Mouse (Mus musculus) left cerebral cortex, adult 11 months (tissue): ENCODE data around the gene Gm44973.

Source experiments
- DNase-seq: peaks from one replicate; pipeline ENCODE4 v3.0.0; 2022; ENCODE audit warnings: low spot score

Gene Gm44973

GRCm38 (mm10) chr7:5080815-5081214 lies 65.5 kb downstream of the Gm44973 start:
- DNase-seq, result no peak

GRCm38 (mm10) chr7:5081241-5081640 lies 65.9 kb downstream of the Gm44973 start:
- no peak for DNase-seq

- DNase-seq, result no peak
Observed at GRCm38 (mm10) chr7:5081939-5082338, 66.6 kb downstream of the Gm44973 start.
